ENCODE assay signal across 9 mouse cellular contexts in the genomic region with DNA sequence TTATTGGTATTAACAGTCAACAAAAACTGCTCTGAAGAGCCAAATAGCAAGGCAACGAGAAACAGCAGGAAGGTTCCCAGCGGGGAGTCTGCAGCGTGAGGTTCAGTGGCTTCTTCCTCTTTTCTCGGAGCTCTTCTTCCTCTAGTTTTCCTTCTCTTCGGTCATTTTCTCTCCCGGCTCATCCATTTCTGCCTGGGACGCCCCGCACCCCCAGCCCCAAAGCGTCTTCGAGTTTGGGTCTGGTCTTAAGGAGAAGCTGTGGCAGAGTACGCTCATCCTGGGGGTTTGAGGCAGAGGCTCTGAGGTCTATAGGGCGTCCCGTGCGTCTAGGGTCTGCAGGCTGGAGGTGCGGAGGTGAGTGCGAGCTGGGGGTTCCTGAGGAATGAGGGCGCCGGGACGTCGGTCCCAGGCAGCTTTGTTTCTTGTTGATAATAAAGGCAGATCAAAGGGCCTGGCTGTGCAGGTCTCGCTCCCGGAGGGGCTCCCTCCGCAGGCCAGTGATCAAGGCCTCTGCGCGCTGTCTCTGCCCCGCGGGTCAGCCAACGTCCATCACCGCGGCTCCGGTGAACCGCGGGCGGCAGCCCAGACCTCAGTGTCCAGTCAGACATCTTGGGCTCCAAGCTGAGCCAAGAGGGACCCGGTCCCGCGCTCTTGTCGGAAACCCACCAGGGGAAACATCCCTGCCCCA. TPM values are rescaled to one million over a fixed set of nuclear protein-coding genes. Genes with fewer than 3 reads are reported as not detected.
DNase-seq lines count a peak whose midpoint lies in the region; ATAC-seq and TF ChIP-seq lines count a peak whose summit lies in the region.
"Had no signal": no experiment of that assay in that cellular context is flagged by ENCODE, and none has a peak within 500 bp of the region (broad histone marks: within the 10 kb centered on the region; RNA-seq: fewer than 3 reads in every experiment).

No protein-coding gene starts in this region.

- no peaks in the 10 kb centered on the region for H3K36me3 ChIP-seq in heart, embryonic 13.5 days
- no peaks in the 10 kb centered on the region for H3K36me3 ChIP-seq in E14TG2a.4 (ENCODE audit: insufficient read depth, low read length)
- no peaks in the 10 kb centered on the region for H3K36me3 ChIP-seq in forebrain, embryonic 12.5 days (replicated peaks)
- no peaks in the 10 kb centered on the region for H3K36me3 ChIP-seq in liver, embryonic 12.5 days

- WGBS in heart, embryonic 13.5 days = 3% methylated on average over 38 of the region's 38 CpGs
- under 1% methylated on average over 38 of the region's 38 CpGs for WGBS in forebrain, embryonic 12.5 days
- 1% methylated on average over 38 of the region's 38 CpGs for WGBS in liver, embryonic 12.5 days (ENCODE audit: insufficient replicate concordance)

- no peak for TF ChIP-seq CTCF in E14TG2a.4 (conservative IDR thresholded peaks at IDR 0.05; ENCODE audit: low read length)

- peak overlapping the region; percentile 41 for H3K4me2 ChIP-seq in heart, embryonic 13.5 days
- H3K4me2 ChIP-seq in forebrain, embryonic 12.5 days = peak overlapping the region; percentile 51
- peak overlapping the region; percentile 24; the same call in 1 of the 2 replicates for H3K4me2 ChIP-seq in liver, embryonic 12.5 days

- no peaks in the 10 kb centered on the region for H3K9me3 ChIP-seq in heart, embryonic 13.5 days
- H3K9me3 ChIP-seq in E14TG2a.4 (ENCODE audit: low read length) = no peaks in the 10 kb centered on the region
- no peaks in the 10 kb centered on the region for H3K9me3 ChIP-seq in forebrain, embryonic 12.5 days
- no peaks in the 10 kb centered on the region for H3K9me3 ChIP-seq in liver, embryonic 12.5 days (replicated peaks)

- no peak overlapping the region for H3K27ac ChIP-seq in heart, embryonic 13.5 days (replicated peaks)
- H3K27ac ChIP-seq in forebrain, embryonic 12.5 days = peak overlapping the region; percentile 81
- no peak overlapping the region for H3K27ac ChIP-seq in liver, embryonic 12.5 days
- H3K27ac ChIP-seq: heart, adult 2 months had no signal

- peak overlapping the region; percentile 24; the same call in 1 of the 2 replicates for H3K4me3 ChIP-seq in heart, embryonic 13.5 days
- peak overlapping the region; percentile 73 for H3K4me3 ChIP-seq in E14TG2a.4 (replicated peaks; ENCODE audit: low read length)
- H3K4me3 ChIP-seq in forebrain, embryonic 12.5 days (replicated peaks) = peak overlapping the region; percentile 36
- 0 out of 2 replicates have a peak overlapping the region, but pooled peaks have one; percentile 11 for H3K4me3 ChIP-seq in liver, embryonic 12.5 days
- H3K4me3 ChIP-seq: heart, adult 2 months had no signal

- no peak overlapping the region for H3K9ac ChIP-seq in heart, embryonic 13.5 days
- peak overlapping the region; percentile 58 for H3K9ac ChIP-seq in forebrain, embryonic 12.5 days
- H3K9ac ChIP-seq in liver, embryonic 12.5 days = no peak overlapping the region

- no peak for ATAC-seq in heart, embryonic 13.5 days (ENCODE audit: extremely low read depth, insufficient number of reproducible peaks, low FRiP score, low TSS enrichment)
- no peak for ATAC-seq in forebrain, embryonic 12.5 days (ENCODE audit: low FRiP score)
- no peak for ATAC-seq in liver, embryonic 12.5 days
- no peak for ATAC-seq in frontal cortex, adult (ENCODE audit: low TSS enrichment)

- DNase-seq in heart, postnatal 4 days = no peak
- DNase-seq in thymus, postnatal 36 days = peak; percentile 26 to 37
- no peak for DNase-seq in layer of hippocampus, postnatal 14 days (ENCODE audit: low spot score in 2 of 2)

- peaks cover 89% of the 10 kb centered on the region for H3K27me3 ChIP-seq in heart, embryonic 13.5 days (replicated peaks)
- peaks cover 85% of the 10 kb centered on the region for H3K27me3 ChIP-seq in E14TG2a.4 (ENCODE audit: insufficient read depth, low read length)
- peaks cover 79% of the 10 kb centered on the region for H3K27me3 ChIP-seq in forebrain, embryonic 12.5 days
- peaks cover 93% of the 10 kb centered on the region for H3K27me3 ChIP-seq in liver, embryonic 12.5 days (replicated peaks)

- H3K4me1 ChIP-seq in heart, embryonic 13.5 days = peaks cover 62% of the 10 kb centered on the region
- peaks cover 56% of the 10 kb centered on the region for H3K4me1 ChIP-seq in E14TG2a.4 (replicated peaks; ENCODE audit: low read depth, low read length)
- H3K4me1 ChIP-seq in forebrain, embryonic 12.5 days = peaks cover 65% of the 10 kb centered on the region
- H3K4me1 ChIP-seq in liver, embryonic 12.5 days = peaks cover 60% of the 10 kb centered on the region

RNA-seq across cellular contexts. Expression of gene Sp9, which starts 5.4 kb away (rescaled TPM):
- polyA plus RNA-seq in heart, embryonic 13.5 days (2015; fragmentation: Nextera tagmentation; extraction: Ambion mirVana) = 0.04 TPM in 1 of 2 replicates, not detected in the other
- not detected for total RNA-seq in heart, postnatal 4 days (2021)
- 12.9 and 16.1 TPM in 2 replicates for polyA plus RNA-seq in forebrain, embryonic 12.5 days (2016; fragmentation: Nextera tagmentation; extraction: Ambion mirVana)
- not detected in 2 replicates for polyA plus RNA-seq in liver, embryonic 12.5 days (2016; fragmentation: Nextera tagmentation; extraction: Ambion mirVana)
- 1 to 10 TPM; 4.6 to 4.8 TPM for total RNA-seq in layer of hippocampus, postnatal 14 days (2021)
- total RNA-seq: heart, adult 2 months had no signal
- polyA plus RNA-seq: heart, adult 2 months had no signal

RNA-seq across cellular contexts. Expression of gene Scrn3, which starts 35.2 kb away (rescaled TPM):
- polyA plus RNA-seq in heart, embryonic 13.5 days (2015; fragmentation: Nextera tagmentation; extraction: Ambion mirVana) = 12.0 and 14.3 TPM in 2 replicates
- 10 to 100 TPM; 11.2 to 16.6 TPM for total RNA-seq in heart, postnatal 4 days (2021)
- 10.9 and 12.7 TPM in 2 replicates for polyA plus RNA-seq in forebrain, embryonic 12.5 days (2016; fragmentation: Nextera tagmentation; extraction: Ambion mirVana)
- 27.1 and 28.3 TPM in 2 replicates for polyA plus RNA-seq in liver, embryonic 12.5 days (2016; fragmentation: Nextera tagmentation; extraction: Ambion mirVana)
- total RNA-seq in layer of hippocampus, postnatal 14 days (2021) = 10 to 100 TPM; 15.0 to 16.8 TPM

RNA-seq across cellular contexts. Expression of gene Cir1, which starts 35.3 kb away (rescaled TPM):
- 14.5 and 16.9 TPM in 2 replicates for polyA plus RNA-seq in heart, embryonic 13.5 days (2015; fragmentation: Nextera tagmentation; extraction: Ambion mirVana)
- total RNA-seq in heart, postnatal 4 days (2021) = 10 to 100 TPM; 10.8 to 11.1 TPM
- 24.0 and 26.1 TPM in 2 replicates for polyA plus RNA-seq in forebrain, embryonic 12.5 days (2016; fragmentation: Nextera tagmentation; extraction: Ambion mirVana)
- polyA plus RNA-seq in liver, embryonic 12.5 days (2016; fragmentation: Nextera tagmentation; extraction: Ambion mirVana) = 17.4 and 19.1 TPM in 2 replicates
- 10 to 100 TPM; 25.7 to 25.9 TPM for total RNA-seq in layer of hippocampus, postnatal 14 days (2021)

RNA-seq across cellular contexts. Expression of gene Ola1, which starts 58.4 kb away (rescaled TPM):
- polyA plus RNA-seq in heart, embryonic 13.5 days (2015; fragmentation: Nextera tagmentation; extraction: Ambion mirVana) = 64.1 and 69.6 TPM in 2 replicates
- total RNA-seq in heart, postnatal 4 days (2021) = 10 to 100 TPM; 67.3 to 68.2 TPM
- polyA plus RNA-seq in forebrain, embryonic 12.5 days (2016; fragmentation: Nextera tagmentation; extraction: Ambion mirVana) = 104 and 106 TPM in 2 replicates
- 72.7 and 77.3 TPM in 2 replicates for polyA plus RNA-seq in liver, embryonic 12.5 days (2016; fragmentation: Nextera tagmentation; extraction: Ambion mirVana)
- 100 to 1,000 TPM; 120 to 128 TPM for total RNA-seq in layer of hippocampus, postnatal 14 days (2021)

Comparison
In these comparisons a context has a peak if more than half of its experiments do, and no peak if none do; other contexts are left out.
1. H3K4me3 ChIP-seq: peak in every context shown above with its lines; median percentile 73 in E14TG2a.4; 36 in forebrain, embryonic 12.5 days; 24 in heart, embryonic 13.5 days; 11 in liver, embryonic 12.5 days.
2. DNase-seq: peak in thymus, postnatal 36 days (2 of 2); none in heart, postnatal 4 days (single experiment) and layer of hippocampus, postnatal 14 days (0 of 2).
3. RNA of gene Sp9, which starts 5.4 kb away (polyA plus RNA-seq): 12.9 to 16.1 TPM in forebrain, embryonic 12.5 days; 0.04 TPM in heart, embryonic 13.5 days and not detected in liver, embryonic 12.5 days; every median in the first group is over 10 times any median in the second.
4. Peak in every context shown above with its lines, with median percentiles within 50 percentile points of each other: H3K4me2 ChIP-seq.